Mouse (Mus musculus) thymus, postnatal 14 days (tissue): ENCODE measurements around the gene Gpn3.
A peak's percentile ranks its signal among the peaks of the same experiment; 100 is the strongest.

Experiments
- DNase-seq: peaks from one replicate; pipeline ENCODE4 v3.0.0; 2021

The Gpn3 gene

GRCm38 (mm10) chr5:122371591-122372191 is at the start of gene Gpn3:
Gene Gpn3 (plus strand): TSS chr5:122371876.
- DNase-seq: peak; percentile 80

- no peak for DNase-seq
Measured at GRCm38 (mm10) chr5:122323523-122323922, 48.2 kb upstream of the Gpn3 start.

- no peak for DNase-seq
Measured at GRCm38 (mm10) chr5:122324608-122325431, 46.9 kb upstream of the Gpn3 start.

- no peak for DNase-seq
Measured at GRCm38 (mm10) chr5:122325477-122325876, 46.2 kb upstream of the Gpn3 start.

DNA sequence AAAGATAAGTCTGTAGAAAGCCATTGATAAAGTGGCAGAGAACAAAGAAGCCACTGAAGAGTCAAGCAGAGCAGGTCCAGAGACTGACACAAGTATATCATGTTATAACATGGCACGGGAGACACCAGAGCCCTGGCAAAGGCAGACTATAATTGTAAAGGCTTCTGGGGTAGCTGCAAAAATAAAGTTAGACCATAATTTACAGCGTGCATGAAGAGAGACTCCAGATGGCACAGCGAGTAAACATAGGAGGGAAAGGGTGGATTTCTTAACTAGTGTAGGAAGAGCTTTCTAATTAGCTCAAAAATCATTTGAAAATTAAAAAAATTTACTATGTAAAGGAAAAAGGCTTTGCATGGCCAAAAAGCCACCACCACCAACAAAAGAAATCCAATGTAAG is 44.4 kb upstream of the Gpn3 start:
- no peak for DNase-seq

DNA sequence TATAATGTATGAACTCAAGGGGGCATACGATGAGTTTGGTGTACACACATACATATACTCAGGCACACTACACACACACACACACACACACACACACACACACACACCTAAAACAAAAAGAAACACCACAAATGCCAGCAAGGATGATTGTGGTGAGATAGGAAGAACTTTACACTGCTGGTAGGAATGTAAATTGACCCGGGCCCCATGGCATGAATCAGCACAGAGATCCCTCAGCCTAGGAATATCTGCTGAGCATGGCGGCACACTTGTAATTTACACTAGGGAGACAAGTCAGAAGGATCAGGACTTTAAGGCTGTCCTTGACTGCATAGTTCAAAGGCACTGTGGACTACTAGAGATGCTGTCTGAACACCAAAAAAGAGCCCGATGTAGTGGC is 41.4 kb upstream of the Gpn3 start:
- DNase-seq: no peak

DNA sequence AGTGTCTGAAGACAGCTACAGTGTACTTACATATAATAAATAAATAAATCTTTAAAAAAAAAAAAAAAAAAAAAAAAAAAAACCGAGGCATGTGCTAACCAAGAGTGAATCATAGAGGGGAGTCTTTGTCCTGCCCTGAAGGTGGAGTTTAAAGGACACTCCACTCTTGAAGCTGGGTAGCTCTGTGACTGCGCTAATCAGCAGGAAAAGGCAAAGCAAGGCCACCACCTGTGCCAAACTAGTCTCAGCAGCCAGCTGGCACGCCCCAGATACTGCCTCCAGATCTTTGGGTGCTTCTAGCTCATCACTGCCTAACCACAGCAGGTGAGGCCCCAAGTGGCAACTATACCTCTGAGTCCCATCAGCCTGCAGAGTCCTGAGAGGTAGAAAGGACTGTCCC is 37.0 kb upstream of the Gpn3 start:
- peak; percentile 66 for DNase-seq

- DNase-seq: no peak
Measured at GRCm38 (mm10) chr5:122336554-122337294, 35.0 kb upstream of the Gpn3 start.

DNA sequence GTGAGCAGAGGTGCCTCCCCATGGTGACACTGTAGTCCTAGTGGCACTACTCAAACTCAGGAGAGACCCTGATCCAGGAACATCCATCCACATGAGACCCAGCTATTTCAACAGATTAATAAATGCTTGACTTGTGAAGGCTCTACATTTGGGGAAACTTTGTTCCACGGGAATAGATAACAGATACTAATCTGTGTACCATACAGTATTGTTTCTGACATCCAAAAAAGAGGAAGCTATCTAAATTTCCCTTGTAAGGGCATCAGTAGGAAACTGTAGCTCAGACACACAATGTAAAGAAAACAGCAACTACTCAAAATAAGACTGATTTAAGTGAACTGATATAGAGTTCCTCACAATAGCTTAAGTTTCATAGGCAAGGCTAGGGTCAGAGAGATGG is 28.8 kb upstream of the Gpn3 start:
- DNase-seq: no peak

GRCm38 (mm10) chr5:122343768-122344167 is 27.9 kb upstream of the Gpn3 start:
- peak; percentile 21 for DNase-seq

DNA sequence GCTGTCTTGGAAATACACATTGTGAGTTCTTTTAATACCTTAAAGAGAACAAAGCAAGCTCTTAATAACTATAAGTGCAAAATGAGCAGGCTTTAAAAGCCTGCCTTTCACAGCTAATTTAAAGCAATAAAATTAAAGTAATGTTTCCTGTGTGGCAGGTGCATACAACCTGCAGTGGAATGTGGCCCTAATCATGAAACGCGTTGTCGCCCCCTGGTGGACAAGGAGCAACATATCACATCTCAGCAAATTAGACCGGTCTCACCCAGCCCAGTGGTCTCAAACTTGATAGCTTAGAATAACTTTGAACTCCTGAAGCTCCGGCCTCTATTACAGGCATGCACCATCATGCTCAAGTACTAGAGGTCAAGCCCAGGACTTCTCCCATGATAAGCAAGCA is 27.4 kb upstream of the Gpn3 start:
- peak; percentile 87 for DNase-seq

GRCm38 (mm10) chr5:122345777-122346176 is 25.9 kb upstream of the Gpn3 start:
- peak; percentile 25 for DNase-seq

- DNase-seq: peak; percentile 99
Measured at GRCm38 (mm10) chr5:122353807-122354491, 17.7 kb upstream of the Gpn3 start, which contains the start of the genes Rad9b and Vps29. Gene Rad9b (minus strand): TSS chr5:122354233. Gene Vps29 (plus strand): TSS chr5:122354369.

GRCm38 (mm10) chr5:122354492-122355067 is 17.1 kb upstream of the Gpn3 start:
- DNase-seq: no peak

DNA sequence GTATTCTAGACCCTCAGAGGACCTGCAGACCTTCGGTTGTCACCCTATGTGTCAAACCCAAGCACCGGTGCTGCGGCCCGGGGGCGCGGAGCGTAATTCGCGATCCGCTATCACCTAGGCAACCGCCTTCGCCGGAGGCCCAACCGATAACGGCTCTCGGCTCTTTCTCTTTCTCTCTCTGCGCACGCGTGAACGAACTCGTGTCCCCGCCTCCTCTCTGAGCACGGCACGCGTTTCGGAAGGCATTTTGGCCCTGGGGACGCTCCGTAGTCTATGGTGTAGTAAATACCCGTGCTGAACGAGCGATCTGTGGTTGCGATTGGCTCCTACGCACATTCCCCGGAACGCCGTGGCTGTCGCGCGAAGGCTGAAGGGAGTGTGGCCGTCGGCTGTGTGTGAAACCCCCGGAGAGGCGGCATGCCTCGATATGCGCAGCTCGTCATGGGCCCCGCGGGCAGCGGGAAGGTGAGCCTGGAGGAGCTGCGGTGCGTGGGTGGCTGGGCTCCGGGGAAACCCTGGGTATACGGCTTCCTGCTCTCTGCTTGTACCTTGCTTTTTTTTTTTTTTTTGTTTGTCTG is 605 bp downstream of the Gpn3 start, which contains the start of gene Fam216a:
Gene Fam216a, minus strand, starts transcription at position 173 of the 578 bp plus-strand sequence.
- peak; percentile 99 for DNase-seq

GRCm38 (mm10) chr5:122372878-122373277 is 1.2 kb downstream of the Gpn3 start:
- DNase-seq: no peak

DNA sequence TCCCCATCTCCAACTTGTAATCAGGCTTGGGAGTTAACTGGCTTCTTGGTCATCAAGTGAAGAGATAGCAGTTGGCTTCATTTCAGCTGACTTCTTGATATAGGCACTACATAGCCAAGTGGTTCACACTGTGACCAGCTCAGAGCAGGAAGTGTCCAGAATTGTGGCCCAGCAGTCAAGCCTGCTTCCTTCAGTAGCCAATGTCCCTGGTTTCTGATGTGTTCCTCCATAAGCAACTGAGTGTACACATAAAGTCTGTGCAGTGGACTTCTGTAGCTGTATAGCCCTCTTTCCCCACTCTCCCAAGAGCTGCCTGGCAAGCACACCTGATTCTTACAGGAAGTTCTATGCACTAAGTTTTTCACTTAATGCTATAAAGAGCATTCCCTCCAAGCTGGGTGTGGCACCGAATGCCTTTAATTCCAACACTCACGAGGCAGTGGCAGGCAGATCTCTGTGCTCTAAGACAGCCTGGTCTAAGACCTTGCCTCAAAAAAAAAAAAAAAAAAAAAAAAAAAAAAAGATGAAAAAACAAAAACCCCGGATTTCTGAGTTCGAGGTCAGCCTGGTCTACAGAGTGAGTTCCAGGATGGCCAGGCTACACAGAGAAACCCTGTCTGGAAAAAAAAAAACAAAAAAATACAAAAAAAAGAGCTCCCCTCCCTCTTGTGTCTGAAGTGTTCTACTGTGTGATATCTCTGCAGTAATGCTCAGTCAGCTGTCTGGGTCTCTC is 5.6 kb downstream of the Gpn3 start:
- DNase-seq: no peak

DNA sequence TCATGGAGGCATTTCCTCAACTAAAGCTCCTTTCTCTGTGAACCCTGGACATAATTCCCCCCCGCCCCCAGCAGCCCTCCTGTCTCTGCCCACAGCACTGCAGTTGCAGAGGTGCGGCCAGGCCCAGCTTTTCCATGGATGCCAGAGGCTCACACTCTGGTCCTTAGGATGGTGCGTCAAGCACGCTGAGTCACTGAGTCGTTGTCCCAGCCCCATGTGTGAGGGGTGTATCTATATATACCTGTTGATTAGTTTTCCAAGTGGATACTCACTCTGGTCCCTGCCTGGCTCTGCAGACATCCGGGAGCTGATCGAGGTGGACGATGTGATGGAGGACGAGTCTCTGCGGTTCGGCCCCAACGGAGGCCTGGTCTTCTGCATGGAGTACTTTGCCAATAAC is 6.5 kb downstream of the Gpn3 start:
- no peak for DNase-seq

DNA sequence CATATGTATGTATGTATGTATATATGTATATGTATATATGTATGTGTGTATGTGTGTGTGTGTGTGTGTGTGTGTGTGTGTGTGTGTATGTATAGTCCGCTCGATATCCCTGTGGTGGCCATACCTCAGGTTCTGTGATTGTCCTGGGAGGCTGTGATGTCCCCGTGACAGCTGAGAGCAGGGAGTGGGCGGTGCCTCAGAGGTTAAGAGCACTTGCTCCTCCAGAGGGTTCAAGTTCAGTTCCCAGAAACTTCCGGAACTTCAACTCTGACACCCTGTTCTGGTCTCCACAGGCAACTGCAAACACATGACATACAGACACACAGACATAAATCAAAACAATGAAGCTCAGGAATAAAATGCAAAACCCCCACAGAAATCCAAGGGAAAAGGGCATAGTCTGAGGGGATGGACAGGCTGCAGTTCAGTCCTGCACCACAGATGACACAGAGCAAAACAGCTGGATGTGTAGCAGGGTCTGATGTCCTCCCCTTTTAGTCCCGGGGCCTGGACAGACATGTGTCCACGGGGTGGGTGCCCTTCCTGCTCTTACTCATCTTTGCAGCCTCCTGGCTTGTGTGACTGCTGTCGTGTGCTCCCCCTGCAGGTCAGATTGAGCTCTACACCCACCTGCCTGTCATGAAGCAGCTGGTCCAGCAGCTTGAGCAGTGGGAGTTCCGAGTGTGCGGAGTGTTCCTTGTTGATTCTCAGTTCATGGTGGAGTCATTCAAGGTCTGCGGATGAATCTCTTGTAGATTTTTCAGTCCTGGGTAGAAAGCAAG is 7.9 kb downstream of the Gpn3 start:
- DNase-seq: peak; percentile 76

- no peak for DNase-seq
Measured at GRCm38 (mm10) chr5:122390006-122390405, 18.3 kb downstream of the Gpn3 start.

DNA sequence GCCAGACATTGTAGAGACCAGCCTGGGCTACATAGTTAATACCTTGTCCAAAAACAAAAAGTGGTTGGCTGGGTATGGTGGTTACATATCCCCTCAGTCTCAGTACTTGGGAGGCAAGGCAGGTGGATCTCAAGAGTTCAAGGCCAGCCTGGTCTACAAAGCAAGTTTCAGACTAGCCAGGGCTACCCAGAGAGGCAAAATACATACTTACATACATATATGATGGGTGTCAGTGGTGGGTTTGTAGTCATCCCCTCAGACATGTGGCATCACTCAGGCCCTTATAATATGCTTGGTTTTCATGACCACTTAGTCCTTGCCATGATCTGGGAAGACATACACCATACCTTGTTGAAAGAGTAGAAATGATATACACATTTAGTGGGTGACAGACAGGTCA is 19.0 kb downstream of the Gpn3 start:
- no peak for DNase-seq
